Mouse (Mus musculus) macrophage (primary cell): ENCODE measurements around the gene Tbc1d2b. TPM values are rescaled to one million over a fixed set of nuclear protein-coding genes. Genes with fewer than 3 reads are reported as not detected.

ENCODE experiments used
- H3K27ac ChIP-seq: fragments of 350-480 bp; formaldehyde crosslinking; 2 replicates; pipeline ENCODE4 v1.9.0; 2021
- H3K36me3 ChIP-seq: fragments of 350-480 bp; formaldehyde crosslinking; 2 replicates; pipeline ENCODE4 v1.9.0; 2021; ENCODE audit errors: inconsistent target
- H3K4me3 ChIP-seq: fragments of 350-480 bp; formaldehyde crosslinking; 2 replicates; pipeline ENCODE4 v1.9.0; 2021; ENCODE audit errors: inconsistent target
- H3K79me2 ChIP-seq: fragments of 350-480 bp; formaldehyde crosslinking; 2 replicates; pipeline ENCODE4 v1.9.0; 2021; ENCODE audit errors: inconsistent target
- WGBS: methylation state at CpG from one replicate; pipeline ENCODE4 v1.1.7; 2026; ENCODE audit warnings: inconsistent platforms; ENCODE audit not compliant: missing documents; 5-methylcytosine and 5-hydroxymethylcytosine counted together
- polyA plus RNA-seq: library from polyadenylated mRNA; stranded (reverse); fragments of 250-400 nt; gene quantifications from 3 replicates; pipeline ENCODE4 v1.2.4, GENCODE M21; 2018; ENCODE audit warnings: inconsistent platforms

The Tbc1d2b gene
- polyA plus RNA-seq, 1 experiment from 2014 or later = 52.4 TPM

GRCm38 (mm10) chr9:90222275-90222674 lies 48.3 kb downstream of the Tbc1d2b start:
- peaks cover 75% of the 10 kb centered on the region for H3K36me3 ChIP-seq
- H3K4me3 ChIP-seq = no peak overlapping the region
- WGBS = 93% methylated on average over 3 of the region's 3 CpGs
- H3K79me2 ChIP-seq = peaks cover 10% of the 10 kb centered on the region; the same call in 1 of the 2 replicates
- no peak overlapping the region for H3K27ac ChIP-seq

GRCm38 (mm10) chr9:90217501-90217900 lies 53.1 kb downstream of the Tbc1d2b start:
- Histone ChIP-seq H3K4me3 (no peak overlapping the region), H3K36me3 (peaks cover 72% of the 10 kb centered on the region), H3K79me2 (peaks cover 29% of the 10 kb centered on the region; the same call in 1 of the 2 replicates), H3K27ac (0 out of 2 replicates have a peak overlapping the region, but pooled peaks have one; percentile 66)
- 95% methylated on average over 4 of the region's 4 CpGs for WGBS

GRCm38 (mm10) chr9:90216259-90217001 lies 54.2 kb downstream of the Tbc1d2b start:
- no peak overlapping the region for H3K4me3 ChIP-seq
- 80% methylated on average over 11 of the region's 11 CpGs for WGBS
- H3K36me3 ChIP-seq = peaks cover 64% of the 10 kb centered on the region
- peak overlapping the region; percentile 66 for H3K27ac ChIP-seq
- H3K79me2 ChIP-seq = peaks cover 39% of the 10 kb centered on the region; the same call in 1 of the 2 replicates

GRCm38 (mm10) chr9:90213127-90213526 lies 57.5 kb downstream of the Tbc1d2b start:
- Histone ChIP-seq H3K36me3 (peaks cover 59% of the 10 kb centered on the region), H3K27ac (no peak overlapping the region), H3K4me3 (no peak overlapping the region), H3K79me2 (peaks cover 39% of the 10 kb centered on the region; the same call in 1 of the 2 replicates)
- WGBS = 89% methylated on average over 3 of the region's 3 CpGs

GRCm38 (mm10) chr9:90208655-90209054 lies 61.9 kb downstream of the Tbc1d2b start:
- H3K79me2 ChIP-seq = peaks cover 21% of the 10 kb centered on the region; the same call in 1 of the 2 replicates
- WGBS = 69% methylated on average over 6 of the region's 6 CpGs
- peaks cover 80% of the 10 kb centered on the region for H3K36me3 ChIP-seq
- H3K4me3 ChIP-seq = no peak overlapping the region
- no peak overlapping the region for H3K27ac ChIP-seq

- H3K4me3 ChIP-seq = no peak overlapping the region
- peaks cover 12% of the 10 kb centered on the region; the same call in 1 of the 2 replicates for H3K79me2 ChIP-seq
- H3K36me3 ChIP-seq = peaks cover 80% of the 10 kb centered on the region
- no peak overlapping the region for H3K27ac ChIP-seq
- WGBS = 85% methylated on average over 8 of the region's 8 CpGs
These were observed 62.8 kb downstream of the Tbc1d2b start for GRCm38 (mm10) chr9:90207808-90208207.

- Histone ChIP-seq H3K79me2 (no peaks in the 10 kb centered on the region), H3K36me3 (peaks cover 91% of the 10 kb centered on the region), H3K4me3 (no peak overlapping the region), H3K27ac (no peak overlapping the region)
- WGBS = 47% methylated on average over 2 of the region's 2 CpGs
These were observed 64.1 kb downstream of the Tbc1d2b start for GRCm38 (mm10) chr9:90206500-90206899.

- H3K36me3 ChIP-seq = peaks cover 82% of the 10 kb centered on the region
- WGBS = 95% methylated on average over 8 of the region's 8 CpGs
- H3K27ac ChIP-seq = no peak overlapping the region
- H3K4me3 ChIP-seq = no peak overlapping the region
- H3K79me2 ChIP-seq = no peaks in the 10 kb centered on the region
These were observed 66.1 kb downstream of the Tbc1d2b start for GRCm38 (mm10) chr9:90204396-90204915.

- Histone ChIP-seq H3K27ac (no peak overlapping the region), H3K36me3 (peaks cover 71% of the 10 kb centered on the region), H3K79me2 (no peaks in the 10 kb centered on the region), H3K4me3 (no peak overlapping the region)
- WGBS = 98% methylated on average over 5 of the region's 5 CpGs
These were observed 67.4 kb downstream of the Tbc1d2b start for GRCm38 (mm10) chr9:90203233-90203632.

- H3K4me3 ChIP-seq = no peak overlapping the region
- peaks cover 55% of the 10 kb centered on the region for H3K36me3 ChIP-seq
- WGBS = 87% methylated on average over 4 of the region's 4 CpGs
- no peak overlapping the region for H3K27ac ChIP-seq
- no peaks in the 10 kb centered on the region for H3K79me2 ChIP-seq
These were observed 69.1 kb downstream of the Tbc1d2b start for GRCm38 (mm10) chr9:90201541-90201940.

GRCm38 (mm10) chr9:90201096-90201495 lies 69.5 kb downstream of the Tbc1d2b start:
- H3K27ac ChIP-seq = no peak overlapping the region
- H3K36me3 ChIP-seq = peaks cover 53% of the 10 kb centered on the region
- no peaks in the 10 kb centered on the region for H3K79me2 ChIP-seq
- 97% methylated on average over 7 of the region's 7 CpGs for WGBS
- H3K4me3 ChIP-seq = no peak overlapping the region

GRCm38 (mm10) chr9:90200501-90200900 lies 70.1 kb downstream of the Tbc1d2b start:
- H3K4me3 ChIP-seq = no peak overlapping the region

GRCm38 (mm10) chr9:90199611-90200010 lies 71.0 kb downstream of the Tbc1d2b start:
- Histone ChIP-seq H3K36me3 (peaks cover 38% of the 10 kb centered on the region), H3K27ac (no peak overlapping the region), H3K4me3 (no peak overlapping the region), H3K79me2 (no peaks in the 10 kb centered on the region)
- 95% methylated on average over 17 of the region's 18 CpGs for WGBS

More at GRCm38 (mm10) chr9:90200501-90200900, 70.1 kb downstream of the Tbc1d2b start:
- Histone ChIP-seq H3K36me3 (peaks cover 47% of the 10 kb centered on the region), H3K79me2 (no peaks in the 10 kb centered on the region), H3K27ac (no peak overlapping the region)
- WGBS = 93% methylated on average over 4 of the region's 4 CpGs

- Histone ChIP-seq H3K27ac (no peak overlapping the region), H3K79me2 (no peaks in the 10 kb centered on the region), H3K4me3 (no peak overlapping the region), H3K36me3 (peaks cover 29% of the 10 kb centered on the region)
- 75% methylated on average over 9 of the region's 10 CpGs for WGBS
These were observed 71.8 kb downstream of the Tbc1d2b start for GRCm38 (mm10) chr9:90198531-90199449.
